Mouse (Mus musculus): ENCODE results near the gene Hs3st3b1. TPM values are rescaled to one million over a fixed set of nuclear protein-coding genes. Genes with fewer than 3 reads are reported as not detected.

Gene Hs3st3b1
- polyA plus RNA-seq, 1 experiment from 2014 or later = 21.1 TPM

DNA sequence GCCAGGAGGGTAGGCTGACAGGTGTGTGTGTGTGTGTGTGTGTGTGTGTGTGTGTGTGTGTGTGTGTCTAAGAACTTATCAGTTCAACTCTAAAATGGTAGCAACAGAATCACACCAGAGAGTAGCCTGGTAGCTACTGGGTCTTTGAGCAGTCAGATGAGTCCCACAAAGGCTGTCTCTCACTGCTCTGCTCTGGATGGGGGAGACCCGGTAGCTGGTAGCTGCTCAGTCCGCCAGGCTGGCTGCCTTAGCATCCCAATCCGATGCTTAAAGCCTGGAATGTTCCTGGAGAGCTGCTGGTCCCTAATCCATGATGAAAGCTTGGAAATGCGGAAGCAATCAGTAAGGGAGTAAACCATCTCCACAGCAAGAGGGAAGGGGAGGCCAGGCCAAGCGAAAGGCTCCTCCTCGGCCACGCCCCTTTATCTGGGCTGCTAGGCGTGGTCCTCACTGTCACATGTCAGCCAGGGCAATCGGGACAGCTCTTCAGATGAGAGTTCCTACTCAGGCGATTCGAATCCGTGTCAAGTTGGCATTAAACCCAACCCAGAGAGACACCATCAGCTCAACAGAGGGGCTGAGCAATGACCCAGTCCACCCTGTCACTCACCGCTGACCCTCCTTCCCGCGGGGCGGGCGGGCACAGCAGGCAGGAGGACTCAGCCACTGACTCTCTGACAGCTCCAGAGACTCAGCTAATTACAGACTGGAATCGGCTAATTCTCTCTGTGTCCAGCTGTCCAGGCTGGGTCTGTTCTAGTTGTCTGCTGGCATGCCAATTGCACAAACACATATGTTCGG is 29.9 kb upstream of the Hs3st3b1 start:
- no peak overlapping the region for H3K27ac ChIP-seq (ENCODE audit: low read depth)
- no peak overlapping the region for H3K9ac ChIP-seq (replicated peaks)
- TF ChIP-seq CTCF (IDR thresholded peaks at IDR 0.05; ENCODE audit: low read depth) = no peak
- TF ChIP-seq EP300 (IDR thresholded peaks at IDR 0.05; ENCODE audit: low read depth) = no peak
- H3K4me1 ChIP-seq (ENCODE audit: insufficient read depth) = peaks cover 14% of the 10 kb centered on the region
- peak overlapping the region; percentile 26; the same call in 1 of the 2 replicates for H3K4me3 ChIP-seq (ENCODE audit: low read depth, low read length)
- H3K9me3 ChIP-seq (ENCODE audit: low read length) = no peaks in the 10 kb centered on the region
- H3K36me3 ChIP-seq (replicated peaks; ENCODE audit: insufficient read depth, low read length) = no peaks in the 10 kb centered on the region
- peak overlapping the region; percentile 64 for H3K4me2 ChIP-seq (ENCODE audit: low read depth, low read length)
- ATAC-seq (peak; percentile 84), DNase-seq (peak; percentile 71)
- whole genome bisulfite sequencing (ENCODE audit: insufficient replicate concordance) = 16% methylated on average over 19 of the region's 19 CpGs
- H3K27me3 ChIP-seq (ENCODE audit: insufficient read depth, low read length) = no peaks in the 10 kb centered on the region

DNA sequence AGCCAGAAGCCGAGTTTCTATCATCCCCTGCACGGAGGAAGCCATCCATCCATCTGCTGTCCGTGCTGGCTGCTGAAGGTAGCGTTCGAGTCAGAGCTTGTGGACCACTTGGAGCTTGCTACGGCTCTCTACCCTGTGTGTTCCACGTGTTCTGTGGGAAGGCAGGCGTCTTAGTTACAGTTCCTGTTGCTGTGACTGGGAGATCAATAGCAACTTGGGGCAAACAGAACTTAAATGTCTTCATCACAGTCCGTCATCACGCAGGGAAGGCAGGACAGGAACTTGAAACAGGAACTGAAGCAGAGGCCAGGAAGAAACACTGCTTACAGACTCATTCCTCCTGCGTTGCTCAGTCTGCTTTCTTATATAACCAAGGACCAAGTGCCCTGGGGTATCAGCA is 26.3 kb upstream of the Hs3st3b1 start:
- TF ChIP-seq EP300 (IDR thresholded peaks at IDR 0.05; ENCODE audit: low read depth) (no peak), CTCF (IDR thresholded peaks at IDR 0.05; ENCODE audit: low read depth) (no peak)
- DNase-seq (no peak), ATAC-seq (no peak)
- Histone ChIP-seq H3K9ac (replicated peaks) (no peak overlapping the region), H3K36me3 (replicated peaks; ENCODE audit: insufficient read depth, low read length) (no peaks in the 10 kb centered on the region), H3K4me3 (ENCODE audit: low read depth, low read length) (no peak overlapping the region), H3K4me1 (ENCODE audit: insufficient read depth) (peaks cover 9% of the 10 kb centered on the region), H3K4me2 (ENCODE audit: low read depth, low read length) (no peak overlapping the region), H3K9me3 (ENCODE audit: low read length) (no peaks in the 10 kb centered on the region), H3K27me3 (ENCODE audit: insufficient read depth, low read length) (no peaks in the 10 kb centered on the region), H3K27ac (ENCODE audit: low read depth) (no peak overlapping the region)
- WGBS (ENCODE audit: insufficient replicate concordance) = 68% methylated on average over 11 of the region's 11 CpGs

DNA sequence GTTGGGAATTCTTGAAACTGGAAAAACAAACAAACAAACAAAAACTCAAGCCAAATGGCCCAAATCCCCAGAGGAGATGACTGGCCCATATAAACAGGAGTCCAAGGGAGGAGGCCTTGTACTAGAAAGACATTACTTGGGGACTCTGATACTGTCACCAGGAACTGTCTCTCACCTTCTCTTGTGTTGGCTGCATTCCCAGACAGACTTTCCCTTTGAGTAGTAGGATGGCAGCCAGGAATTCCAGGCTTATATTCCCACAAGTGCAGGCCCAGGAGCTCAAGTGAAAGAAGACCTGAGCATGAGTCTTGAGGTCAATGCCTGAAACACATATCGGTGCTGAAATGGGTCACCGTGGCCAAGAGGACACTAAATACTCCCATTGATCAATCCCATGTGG is 24.9 kb upstream of the Hs3st3b1 start:
- DNase-seq (no peak), ATAC-seq (no peak)
- Histone ChIP-seq H3K9ac (replicated peaks) (no peak overlapping the region), H3K36me3 (replicated peaks; ENCODE audit: insufficient read depth, low read length) (no peaks in the 10 kb centered on the region), H3K4me1 (ENCODE audit: insufficient read depth) (peaks cover 2% of the 10 kb centered on the region), H3K27me3 (ENCODE audit: insufficient read depth, low read length) (no peaks in the 10 kb centered on the region), H3K4me3 (ENCODE audit: low read depth, low read length) (no peak overlapping the region), H3K9me3 (ENCODE audit: low read length) (no peaks in the 10 kb centered on the region), H3K27ac (ENCODE audit: low read depth) (no peak overlapping the region), H3K4me2 (ENCODE audit: low read depth, low read length) (no peak overlapping the region)
- TF ChIP-seq CTCF (IDR thresholded peaks at IDR 0.05; ENCODE audit: low read depth) = no peak
- WGBS (ENCODE audit: insufficient replicate concordance) = 90% methylated on average over 2 of the region's 2 CpGs

DNA sequence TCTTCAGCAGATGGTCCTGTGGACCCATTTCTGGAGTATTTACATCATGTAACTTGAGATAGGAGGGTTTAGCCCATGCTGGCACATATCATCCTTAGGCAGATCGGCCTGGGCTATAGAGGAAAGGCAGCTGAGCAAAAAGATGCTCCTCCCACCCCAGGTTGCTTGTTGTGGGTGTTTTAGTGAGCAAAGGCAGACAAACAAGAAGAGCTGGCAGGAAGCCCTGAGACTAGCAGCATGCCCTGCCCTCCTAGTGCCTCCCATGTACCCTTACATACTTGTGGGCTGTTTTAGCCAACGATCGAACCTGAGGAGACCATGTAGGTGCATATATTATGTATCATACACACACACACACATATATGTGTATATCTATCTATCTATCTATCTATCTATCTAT is 21.9 kb upstream of the Hs3st3b1 start:
- no peaks in the 10 kb centered on the region for H3K36me3 ChIP-seq (replicated peaks; ENCODE audit: insufficient read depth, low read length)
- H3K9me3 ChIP-seq (ENCODE audit: low read length) = no peaks in the 10 kb centered on the region
- ATAC-seq = no peak

DNA sequence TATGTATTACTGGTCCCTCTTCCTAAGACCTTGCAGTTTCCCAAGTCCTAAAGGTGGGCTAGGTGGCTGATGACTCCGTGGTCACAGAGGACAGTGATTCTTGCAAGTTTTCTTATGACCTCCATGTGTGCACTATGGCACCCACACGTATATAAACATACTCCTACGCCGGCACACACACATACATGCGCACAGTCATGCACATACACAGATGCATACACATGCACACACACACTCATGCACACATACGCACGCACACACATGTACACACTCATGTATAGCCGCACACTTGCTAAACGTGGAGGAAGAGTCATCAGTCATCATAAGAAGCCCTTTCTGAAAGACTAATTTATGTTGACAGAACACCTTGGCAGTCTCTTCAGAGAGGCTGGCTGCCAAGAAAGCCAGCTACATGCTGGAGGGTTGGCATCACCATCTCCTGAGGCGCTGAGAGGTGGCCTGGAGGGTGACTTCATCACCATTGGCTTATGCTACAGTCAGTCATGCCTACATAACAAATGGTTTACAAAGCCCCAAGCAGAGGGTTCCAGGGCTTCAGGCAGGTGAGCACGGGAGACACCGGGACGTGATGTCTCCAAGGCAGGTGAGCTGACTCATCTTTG is 21.3 kb upstream of the Hs3st3b1 start:
- Histone ChIP-seq H3K4me1 (ENCODE audit: insufficient read depth) (no peaks in the 10 kb centered on the region), H3K36me3 (replicated peaks; ENCODE audit: insufficient read depth, low read length) (no peaks in the 10 kb centered on the region), H3K4me3 (ENCODE audit: low read depth, low read length) (no peak overlapping the region), H3K27me3 (ENCODE audit: insufficient read depth, low read length) (no peaks in the 10 kb centered on the region), H3K9ac (replicated peaks) (no peak overlapping the region), H3K27ac (ENCODE audit: low read depth) (no peak overlapping the region), H3K4me2 (ENCODE audit: low read depth, low read length) (no peak overlapping the region), H3K9me3 (ENCODE audit: low read length) (no peaks in the 10 kb centered on the region)
- 88% methylated on average over 13 of the region's 13 CpGs for WGBS (ENCODE audit: insufficient replicate concordance)
- DNase-seq (no peak), ATAC-seq (no peak)
- no peak for TF ChIP-seq CTCF (IDR thresholded peaks at IDR 0.05; ENCODE audit: low read depth)
- TF ChIP-seq EP300 (IDR thresholded peaks at IDR 0.05; ENCODE audit: low read depth) = no peak

More for the DNA sequence above, 21.9 kb upstream of the Hs3st3b1 start:
- H3K4me3 ChIP-seq (ENCODE audit: low read depth, low read length) = no peak overlapping the region
- WGBS (ENCODE audit: insufficient replicate concordance) = 87% methylated on average over 3 of the region's 3 CpGs
- no peak overlapping the region for H3K27ac ChIP-seq (ENCODE audit: low read depth)
- no peak for TF ChIP-seq EP300 (IDR thresholded peaks at IDR 0.05; ENCODE audit: low read depth)
- TF ChIP-seq CTCF (IDR thresholded peaks at IDR 0.05; ENCODE audit: low read depth) = no peak
- no peaks in the 10 kb centered on the region for H3K27me3 ChIP-seq (ENCODE audit: insufficient read depth, low read length)
- no peak overlapping the region for H3K4me2 ChIP-seq (ENCODE audit: low read depth, low read length)
- no peak for DNase-seq
- no peaks in the 10 kb centered on the region for H3K4me1 ChIP-seq (ENCODE audit: insufficient read depth)
- H3K9ac ChIP-seq (replicated peaks) = no peak overlapping the region

DNA sequence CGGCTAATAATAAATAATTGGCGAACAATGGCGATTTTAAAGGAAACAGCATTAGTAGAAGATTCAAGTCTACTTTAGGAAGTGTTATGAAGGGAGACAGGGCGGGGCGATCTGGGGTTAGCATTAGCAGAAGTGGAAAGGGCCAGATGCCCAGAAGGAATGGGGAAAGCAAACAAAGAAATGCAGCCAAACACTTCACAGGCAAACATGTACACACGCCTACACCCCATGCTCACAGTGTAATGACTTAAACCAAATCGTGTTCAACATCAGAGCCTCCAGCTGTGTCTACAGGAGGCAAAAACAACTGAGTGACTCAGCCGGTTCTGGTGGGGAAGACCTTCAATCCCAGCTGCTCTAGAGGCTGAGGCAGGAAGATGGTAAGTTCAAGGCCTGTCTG is 20.1 kb upstream of the Hs3st3b1 start:
- ATAC-seq = no peak
- 61% methylated on average over 8 of the region's 8 CpGs for WGBS (ENCODE audit: insufficient replicate concordance)
- no peaks in the 10 kb centered on the region for H3K4me1 ChIP-seq (ENCODE audit: insufficient read depth)

More for the DNA sequence above, 20.1 kb upstream of the Hs3st3b1 start:
- Histone ChIP-seq H3K27me3 (ENCODE audit: insufficient read depth, low read length) (no peaks in the 10 kb centered on the region), H3K36me3 (replicated peaks; ENCODE audit: insufficient read depth, low read length) (no peaks in the 10 kb centered on the region), H3K9ac (replicated peaks) (no peak overlapping the region), H3K4me3 (ENCODE audit: low read depth, low read length) (no peak overlapping the region), H3K4me2 (ENCODE audit: low read depth, low read length) (no peak overlapping the region), H3K27ac (ENCODE audit: low read depth) (no peak overlapping the region), H3K9me3 (ENCODE audit: low read length) (no peaks in the 10 kb centered on the region)
- DNase-seq = no peak
- TF ChIP-seq EP300 (IDR thresholded peaks at IDR 0.05; ENCODE audit: low read depth) (no peak), CTCF (IDR thresholded peaks at IDR 0.05; ENCODE audit: low read depth) (no peak)
